Mouse (Mus musculus): Measurements from ENCODE around the gene Dagla. TPM values are rescaled to one million over a fixed set of nuclear protein-coding genes. Genes with fewer than 3 reads are reported as not detected.
A peak's percentile ranks its signal among the peaks of the same experiment; 100 is the strongest.

Dagla gene
- total RNA-seq, 2 experiments from 2014 or later, result not detected

DNA sequence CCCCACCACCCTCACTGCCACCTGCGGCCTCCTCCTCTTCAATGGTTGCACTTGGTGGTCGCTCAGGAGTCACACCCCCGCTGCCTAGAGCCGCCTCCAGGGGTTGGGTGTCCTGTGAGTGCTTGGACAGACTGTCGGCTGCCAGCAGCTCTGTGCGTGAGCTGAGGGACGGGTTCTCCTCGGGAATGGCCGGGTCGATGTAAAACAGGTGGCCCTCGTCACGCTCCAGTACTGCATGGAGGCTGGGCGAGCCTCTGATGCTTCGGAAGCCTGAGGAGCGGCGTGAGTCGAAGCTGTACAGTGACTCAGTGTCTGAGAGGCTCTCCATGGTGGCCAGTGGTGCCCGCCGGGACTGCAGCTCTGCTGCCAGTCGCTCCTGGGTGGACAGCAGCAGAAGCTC lies 56.5 kb downstream of the Dagla start:
- no peak for ATAC-seq (replicated peaks; ENCODE audit: low FRiP score, low TSS enrichment, poor library complexity, severe bottlenecking)

DNA sequence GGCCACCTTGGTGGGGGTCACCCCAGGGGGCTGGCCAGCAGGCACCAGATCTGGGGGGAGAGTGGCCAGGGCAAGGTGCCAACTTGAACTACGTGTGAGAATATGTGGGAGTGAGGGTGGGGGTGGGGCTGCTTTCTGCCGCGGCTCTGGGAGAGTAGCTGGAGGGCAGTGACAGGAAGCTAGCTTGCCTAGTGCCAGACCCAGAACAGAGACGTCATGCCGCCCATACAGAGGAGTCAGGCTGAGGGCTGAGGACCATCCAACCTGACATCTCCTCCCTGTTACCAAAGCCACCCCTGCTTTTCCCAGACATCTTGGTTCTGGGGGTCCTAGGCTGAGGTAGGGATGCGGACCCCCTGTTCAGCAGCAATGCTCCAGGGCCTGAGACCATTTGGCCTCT lies 57.5 kb downstream of the Dagla start:
- no peak for ATAC-seq (replicated peaks; ENCODE audit: low FRiP score, low TSS enrichment, poor library complexity, severe bottlenecking)

DNA sequence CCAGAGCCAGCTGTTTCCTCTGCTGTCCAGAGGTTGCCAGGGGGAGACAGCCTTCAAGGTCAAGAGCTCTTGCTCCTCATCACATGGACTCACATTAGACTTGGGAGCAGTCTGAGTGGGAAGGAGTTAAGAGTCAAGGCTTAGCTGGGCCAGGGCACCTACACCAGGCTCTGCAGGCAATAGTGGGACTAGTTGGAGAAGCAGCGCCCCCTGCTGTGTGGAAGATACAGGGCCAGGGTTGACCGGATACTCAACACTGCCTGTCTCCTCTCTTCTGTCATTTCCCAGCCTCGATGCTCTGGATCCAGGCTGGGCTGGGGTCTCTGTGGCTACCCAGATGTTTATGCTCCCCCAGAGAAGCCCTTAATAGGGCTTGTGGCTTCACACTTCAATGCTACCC lies 60.5 kb downstream of the Dagla start:
- 0 out of 2 replicates have a peak, but pooled peaks have one; percentile 32 for ATAC-seq (replicated peaks; ENCODE audit: low FRiP score, low TSS enrichment, poor library complexity, severe bottlenecking)

DNA sequence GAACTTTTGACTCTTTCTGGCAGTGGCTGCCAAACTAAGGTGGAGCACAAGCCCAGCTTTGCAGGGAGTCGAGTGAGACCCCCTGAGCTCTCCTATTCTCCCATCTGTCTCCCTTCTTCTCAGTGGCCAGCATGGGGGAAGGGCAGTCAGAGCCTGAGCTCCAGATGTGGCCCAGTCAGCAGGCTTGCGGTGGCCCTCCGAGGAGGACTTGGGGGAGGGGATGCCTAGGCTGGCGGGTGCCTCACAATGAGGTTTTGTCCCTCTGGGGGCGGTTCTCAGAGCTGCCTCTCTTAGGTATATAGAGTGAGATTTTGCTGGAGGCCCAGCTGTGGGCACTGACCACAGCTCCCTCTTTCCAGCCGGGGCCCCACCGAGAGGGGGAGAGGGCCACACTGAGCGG lies 61.8 kb downstream of the Dagla start:
- ATAC-seq (replicated peaks; ENCODE audit: low FRiP score, low TSS enrichment, poor library complexity, severe bottlenecking), result no peak

DNA sequence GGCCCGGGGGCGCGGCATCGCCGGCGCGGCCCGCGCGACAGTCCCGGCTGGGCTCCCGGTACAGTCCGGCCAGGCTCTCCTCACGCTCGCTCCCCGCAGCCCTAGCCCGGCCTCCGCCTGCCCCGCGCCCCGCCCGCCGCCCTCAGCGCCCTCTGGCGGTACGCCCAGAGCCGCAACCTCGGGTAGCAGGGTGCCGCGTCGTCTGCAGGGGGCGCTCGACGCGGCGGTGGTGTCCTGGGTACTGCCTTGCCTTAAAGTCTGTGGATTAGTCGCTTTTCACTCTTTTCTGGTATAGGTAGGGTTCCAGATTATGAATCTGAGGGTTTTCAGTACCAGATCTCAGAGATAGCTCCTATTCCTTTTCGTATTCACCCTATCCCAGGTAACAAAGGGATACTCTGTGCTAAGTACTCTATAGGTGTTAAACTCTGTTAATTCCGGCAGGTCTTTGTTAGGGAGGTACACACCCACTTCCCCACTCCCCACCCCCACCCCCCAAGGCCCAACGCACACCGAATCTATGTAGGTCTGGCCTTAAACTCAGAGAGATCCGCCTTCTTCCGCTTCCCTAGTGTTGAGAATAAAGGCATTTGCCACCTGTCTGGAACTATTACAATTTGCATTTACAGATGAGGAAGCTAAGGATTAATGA lies 63.9 kb downstream of the Dagla start, which contains the start of gene Myrf:
TSS of gene Myrf (minus strand) at position 95 of the 652 bp plus-strand sequence.
- peak; percentile 35 for ATAC-seq (replicated peaks; ENCODE audit: low FRiP score, low TSS enrichment, poor library complexity, severe bottlenecking)

DNA sequence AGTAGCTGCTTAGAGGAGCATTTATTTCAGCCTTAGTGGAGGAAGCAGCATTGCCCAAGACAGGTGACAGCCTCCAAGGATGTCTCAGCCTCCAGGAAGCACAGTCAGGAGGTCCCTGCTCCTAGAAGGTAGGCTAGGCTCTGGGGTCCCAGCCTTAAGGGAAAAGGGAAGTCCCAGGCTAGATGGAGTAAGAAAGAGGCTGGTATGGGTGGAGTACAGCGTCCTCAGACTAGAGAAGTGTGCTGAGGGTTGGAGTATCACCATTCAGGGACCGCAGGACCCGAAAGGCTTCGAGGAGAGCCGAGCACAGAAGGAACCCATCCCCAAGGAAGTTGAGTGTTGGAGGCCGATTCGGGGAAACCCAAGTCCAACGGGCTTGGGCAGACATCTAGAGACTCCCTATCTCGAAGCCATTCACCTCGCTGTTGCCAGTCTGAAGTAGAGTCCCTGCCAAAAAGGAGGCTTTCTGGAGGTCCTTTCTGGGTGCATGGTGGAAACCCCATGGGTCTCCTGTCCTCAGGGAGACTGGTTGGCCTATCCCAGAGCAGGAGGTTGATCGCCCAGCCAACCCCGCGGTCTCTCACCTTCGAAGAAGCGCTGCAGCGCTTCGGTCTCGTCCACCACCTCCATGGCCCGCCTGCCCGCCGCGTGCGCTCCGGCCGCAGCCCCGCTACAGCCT lies 64.6 kb downstream of the Dagla start:
- no peak for ATAC-seq (replicated peaks; ENCODE audit: low FRiP score, low TSS enrichment, poor library complexity, severe bottlenecking)

DNA sequence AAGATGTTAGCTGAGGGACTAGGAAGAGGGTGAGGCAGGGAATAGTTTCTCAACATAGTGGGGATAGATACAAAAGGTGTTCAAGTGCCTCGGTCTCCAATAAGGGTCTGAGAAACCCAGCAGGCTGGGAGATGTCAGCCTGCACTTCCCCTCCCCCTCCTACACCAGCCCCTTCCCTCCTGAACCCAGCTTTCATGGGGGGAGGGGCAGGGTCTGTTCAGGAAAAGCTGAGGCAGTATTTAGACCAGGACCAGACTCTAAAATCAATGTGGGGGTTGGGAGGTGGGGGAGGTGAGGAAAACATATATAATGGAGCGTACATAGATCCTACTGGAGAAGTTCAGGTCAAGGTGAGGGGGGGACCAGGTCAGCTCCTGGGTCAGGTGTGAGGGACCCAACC lies 65.3 kb downstream of the Dagla start:
- ATAC-seq (replicated peaks; ENCODE audit: low FRiP score, low TSS enrichment, poor library complexity, severe bottlenecking), result no peak

DNA sequence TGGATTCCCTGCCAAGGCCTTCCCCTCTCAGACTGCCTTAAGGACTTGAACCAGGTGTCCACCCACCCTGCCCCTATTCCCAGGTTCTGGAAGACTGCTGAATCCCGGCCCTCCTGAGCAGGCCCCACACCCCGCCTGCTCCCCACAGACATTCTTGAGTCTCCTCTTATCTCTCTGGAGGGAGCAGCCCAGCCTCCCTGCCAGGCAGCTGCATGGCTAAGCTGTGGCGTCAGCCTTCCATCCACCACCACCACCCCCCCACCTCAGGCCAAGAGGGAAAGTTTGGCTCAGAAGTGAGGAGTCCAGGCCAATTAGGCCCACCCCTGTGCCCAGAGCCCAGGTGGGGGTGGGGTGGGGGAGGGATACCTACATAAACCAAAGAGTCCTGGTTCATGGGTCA lies 66.2 kb downstream of the Dagla start:
- no peak; the same call in 1 of the 2 replicates for ATAC-seq (replicated peaks; ENCODE audit: low FRiP score, low TSS enrichment, poor library complexity, severe bottlenecking)

DNA sequence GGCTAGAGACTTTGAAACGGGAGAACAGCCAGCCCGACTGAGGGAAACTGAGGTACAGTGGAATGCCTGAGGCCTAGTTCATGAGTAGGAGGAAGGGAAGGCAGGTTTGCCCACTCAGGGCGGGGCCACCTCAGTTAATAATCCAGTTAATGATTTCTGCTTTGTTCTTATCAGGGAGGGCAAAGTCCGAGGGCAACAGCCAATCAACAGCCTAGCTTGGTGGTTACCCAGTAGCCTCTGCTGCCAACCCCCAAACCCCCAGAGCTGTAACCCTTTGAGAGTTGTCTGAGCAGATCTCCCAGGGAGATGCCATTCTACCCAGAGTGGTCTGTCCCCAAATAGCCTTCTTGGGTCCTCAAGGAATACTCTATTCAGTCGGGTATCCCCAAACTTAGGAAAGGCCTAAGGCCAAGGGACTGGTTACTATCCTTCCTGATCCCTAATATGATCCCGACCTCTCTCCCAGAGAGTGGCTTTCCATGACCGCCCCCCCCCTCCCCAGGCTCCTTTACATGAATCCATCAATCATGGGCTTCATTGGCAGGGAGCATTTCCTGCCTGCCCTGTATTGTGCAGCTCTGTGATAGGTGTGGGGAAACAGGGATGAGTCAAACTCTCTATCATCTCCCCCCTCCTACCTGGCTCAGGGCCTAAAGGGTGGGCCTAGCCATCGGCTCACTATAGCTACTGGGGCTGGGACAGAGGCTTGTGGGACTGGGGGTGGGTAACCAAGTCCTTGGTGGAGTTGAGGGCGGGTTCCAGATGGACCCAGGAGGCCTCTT lies 68.7 kb downstream of the Dagla start:
- no peak for ATAC-seq (replicated peaks; ENCODE audit: low FRiP score, low TSS enrichment, poor library complexity, severe bottlenecking)

DNA sequence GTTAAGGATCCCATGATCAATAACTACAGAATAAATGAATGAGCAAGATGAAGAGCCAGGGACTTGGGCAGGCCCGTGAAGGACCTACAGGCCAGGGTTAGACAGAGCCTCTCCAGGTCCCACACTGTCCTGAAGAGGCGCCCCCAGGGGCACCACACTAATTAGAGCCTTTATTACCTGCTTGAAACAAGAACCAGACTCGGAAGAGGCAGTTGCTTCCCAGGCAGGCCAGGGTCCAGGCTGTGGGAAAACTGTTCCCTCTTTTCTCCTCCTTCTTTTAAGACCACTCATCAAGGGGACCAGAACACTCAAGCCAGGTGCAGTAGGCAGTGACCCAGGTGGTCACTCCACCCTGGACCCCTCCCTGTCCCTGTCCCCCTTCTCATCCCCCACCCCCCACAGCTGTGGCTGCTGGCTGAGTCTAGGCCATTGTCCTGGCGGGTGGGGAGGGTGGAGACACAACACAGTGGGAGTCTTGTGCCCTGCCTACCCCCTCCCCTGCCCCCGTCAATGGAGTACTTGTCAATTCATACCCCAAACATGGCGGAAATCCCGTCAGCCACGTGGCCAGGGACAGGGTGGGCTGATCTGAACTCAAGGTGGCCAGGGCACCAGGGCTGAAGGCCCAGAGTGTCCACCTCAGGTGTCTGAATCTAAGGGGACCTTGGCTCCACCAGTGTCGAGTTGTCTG lies 72.2 kb downstream of the Dagla start:
- no peak for ATAC-seq (replicated peaks; ENCODE audit: low FRiP score, low TSS enrichment, poor library complexity, severe bottlenecking)

DNA sequence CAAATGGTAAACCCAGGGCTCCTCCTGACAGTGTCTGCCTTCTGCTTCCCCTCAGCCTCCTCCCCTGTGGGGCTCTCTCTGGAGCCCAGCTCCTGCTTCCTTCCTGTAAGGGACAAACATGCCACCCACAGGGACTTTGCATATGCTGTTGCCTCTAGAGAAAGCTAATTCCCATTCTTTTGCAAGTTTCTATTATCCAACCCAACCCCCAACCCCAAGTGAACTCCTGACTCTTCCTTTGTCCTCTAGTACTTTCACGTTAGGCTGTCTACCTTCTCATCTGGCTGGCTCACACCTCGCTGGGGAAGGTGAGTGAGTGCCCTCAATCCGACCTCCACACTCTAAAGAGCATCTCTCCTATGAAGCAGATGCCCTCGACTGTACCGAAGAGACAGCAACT lies 72.8 kb downstream of the Dagla start:
- ATAC-seq (replicated peaks; ENCODE audit: low FRiP score, low TSS enrichment, poor library complexity, severe bottlenecking), result no peak

DNA sequence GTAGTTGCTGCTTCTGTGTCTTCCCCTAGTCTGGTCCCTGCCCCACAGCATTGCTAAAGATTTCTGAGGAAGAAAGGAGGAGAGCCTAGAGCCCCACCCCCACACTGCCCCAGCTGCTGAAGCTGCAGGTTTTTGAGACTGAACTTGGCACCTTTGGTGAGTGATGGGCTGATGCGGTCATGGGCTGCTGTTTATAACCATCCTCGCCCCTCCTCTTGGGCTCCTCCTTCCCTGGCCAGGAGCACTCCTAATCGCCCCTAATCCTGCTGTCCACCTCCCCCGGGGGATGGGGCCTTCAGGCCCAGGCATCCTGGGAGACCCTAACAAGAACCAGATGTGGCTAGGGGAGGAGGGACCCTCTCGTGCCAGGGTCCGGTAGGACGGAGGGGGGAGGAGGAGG lies 73.7 kb downstream of the Dagla start:
- ATAC-seq (replicated peaks; ENCODE audit: low FRiP score, low TSS enrichment, poor library complexity, severe bottlenecking), result no peak

DNA sequence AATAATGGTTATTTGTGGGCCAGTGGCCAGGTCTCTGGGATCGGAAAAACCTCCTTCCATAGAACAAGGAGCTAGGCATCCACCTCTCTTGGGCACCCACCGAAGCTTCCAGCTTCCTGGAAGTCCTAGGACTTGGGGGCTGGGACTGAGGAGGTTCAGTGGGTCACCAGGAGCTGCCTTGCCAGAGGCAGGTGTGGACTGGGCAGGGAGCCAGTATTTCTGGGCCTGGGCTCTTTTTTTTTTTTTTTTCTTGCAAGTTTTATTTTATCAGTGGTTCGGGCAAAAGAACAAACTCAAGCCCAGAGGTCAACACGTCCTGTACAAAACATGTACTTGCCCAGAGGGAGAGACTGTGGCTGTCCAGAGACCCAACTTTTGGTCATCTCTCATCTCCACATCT lies 78.9 kb downstream of the Dagla start:
- no peak for ATAC-seq (replicated peaks; ENCODE audit: low FRiP score, low TSS enrichment, poor library complexity, severe bottlenecking)

DNA sequence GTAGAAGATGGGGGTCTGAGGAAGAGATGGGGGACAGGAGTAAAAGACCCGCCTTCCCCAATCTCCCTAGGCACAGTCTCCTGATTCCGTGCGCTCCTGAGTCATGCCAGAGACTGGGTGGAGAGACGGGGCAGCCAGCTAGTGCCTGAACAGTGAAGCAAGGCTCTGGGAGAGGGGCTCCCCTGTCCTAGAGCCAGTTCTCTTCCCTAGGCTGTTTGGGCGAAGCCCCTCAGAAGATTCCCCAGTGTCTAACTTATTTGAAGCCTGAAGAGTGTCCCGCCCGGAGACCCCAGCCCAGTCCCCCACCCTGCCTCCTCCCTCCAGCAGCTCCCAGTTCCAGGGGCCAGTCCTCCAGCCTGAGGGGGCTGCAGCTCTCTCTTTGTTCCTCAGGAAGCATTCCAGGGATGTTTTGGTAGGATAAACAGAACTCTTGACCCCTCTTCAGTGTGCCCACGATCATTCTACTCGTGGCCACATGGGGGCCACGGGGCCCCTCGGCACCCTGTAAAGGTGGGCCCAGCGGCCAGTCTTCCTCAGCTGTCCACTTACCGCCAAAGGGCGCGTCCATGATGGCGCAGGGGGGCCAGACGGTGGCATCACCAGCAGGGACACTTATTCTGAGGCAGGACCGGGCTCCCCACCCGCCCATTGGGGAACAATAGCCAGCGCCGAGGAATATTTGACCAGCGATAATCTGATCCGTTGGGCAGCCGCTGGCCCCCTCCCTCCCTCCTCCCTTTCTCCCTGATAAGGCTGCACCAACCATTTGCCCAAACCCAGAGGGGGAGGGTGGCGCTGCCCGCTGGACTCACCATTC lies 79.8 kb downstream of the Dagla start:
- no peak for ATAC-seq (replicated peaks; ENCODE audit: low FRiP score, low TSS enrichment, poor library complexity, severe bottlenecking)

DNA sequence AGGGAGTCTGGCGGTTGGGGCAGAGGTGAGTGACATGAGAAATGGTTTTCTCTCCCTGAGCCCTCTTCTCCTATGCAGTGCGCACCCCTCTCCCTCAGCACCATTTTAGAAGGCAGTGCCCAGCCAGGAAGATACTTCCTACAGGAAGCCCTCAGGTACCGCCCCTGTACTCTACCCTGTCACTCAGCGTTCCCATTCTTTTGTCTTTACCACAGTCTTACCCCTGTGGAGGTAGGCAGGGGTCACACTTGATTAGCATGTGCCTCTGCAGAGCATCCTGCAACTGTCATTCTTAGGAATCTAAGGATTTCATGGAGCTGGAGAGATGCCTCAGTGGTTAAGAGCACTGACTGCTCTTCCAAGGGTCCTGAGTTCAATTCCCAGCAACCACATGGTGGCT lies 81.1 kb downstream of the Dagla start:
- no peak for ATAC-seq (replicated peaks; ENCODE audit: low FRiP score, low TSS enrichment, poor library complexity, severe bottlenecking)

DNA sequence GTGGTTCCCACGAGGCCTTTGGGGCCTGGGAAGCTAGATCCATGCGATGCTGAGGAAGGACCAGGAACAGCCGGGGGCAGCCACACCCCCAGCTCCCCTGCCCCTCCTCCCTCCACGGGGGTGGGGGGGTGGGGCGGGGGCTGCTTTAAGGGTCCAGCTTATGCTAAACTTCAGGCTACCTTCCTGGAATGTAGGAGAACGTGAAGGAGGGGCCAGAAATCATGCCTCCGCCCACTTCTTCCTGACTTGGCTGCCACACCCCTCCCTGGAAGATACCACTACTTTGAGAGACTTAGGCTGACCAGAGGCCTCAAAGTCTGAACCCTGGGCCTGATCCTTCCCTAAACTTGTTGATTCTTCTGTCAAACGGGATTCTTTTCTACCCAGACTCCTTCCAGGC lies 82.0 kb downstream of the Dagla start:
- ATAC-seq (replicated peaks; ENCODE audit: low FRiP score, low TSS enrichment, poor library complexity, severe bottlenecking), result 0 out of 2 replicates have a peak, but pooled peaks have one; percentile 20

DNA sequence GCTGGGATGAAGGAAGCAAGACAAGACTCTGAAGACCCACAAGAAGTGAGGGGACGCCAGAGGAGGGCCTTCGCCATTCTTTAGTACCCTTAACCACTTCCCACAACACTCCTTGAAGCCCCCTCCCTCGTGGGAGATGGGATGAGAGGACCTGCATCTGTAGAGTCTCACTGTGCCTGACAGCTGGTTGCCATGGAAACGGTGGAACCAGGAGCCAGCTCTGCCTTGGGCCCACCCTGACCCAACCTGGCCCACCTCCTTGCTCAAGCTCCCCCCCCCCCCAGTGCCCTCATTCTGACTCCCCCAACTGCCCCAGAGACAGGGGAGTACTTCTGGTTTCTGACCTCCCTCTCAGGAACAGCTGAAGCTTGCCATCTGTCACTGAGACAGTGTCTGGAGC lies 83.1 kb downstream of the Dagla start:
- no peak for ATAC-seq (replicated peaks; ENCODE audit: low FRiP score, low TSS enrichment, poor library complexity, severe bottlenecking)

DNA sequence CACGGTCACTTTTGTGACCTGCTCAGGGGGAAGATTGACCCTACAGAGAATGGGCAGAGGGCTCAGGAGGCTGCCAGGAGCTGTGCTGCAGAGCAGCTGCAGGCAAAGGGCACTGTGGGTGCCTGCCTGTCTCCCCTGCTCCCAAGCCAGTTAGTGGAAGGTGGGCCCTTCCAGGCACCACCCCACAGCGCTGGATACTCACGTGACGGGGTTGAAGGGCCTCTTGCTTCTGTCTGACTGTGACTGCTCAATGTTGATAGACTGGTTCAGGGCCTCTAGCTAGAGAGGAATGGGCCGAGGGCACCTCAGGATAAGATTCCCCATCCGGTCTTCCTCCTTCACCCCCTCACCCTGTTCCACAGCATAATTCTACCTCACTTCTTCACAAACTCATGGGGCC lies 85.1 kb downstream of the Dagla start:
- ATAC-seq (replicated peaks; ENCODE audit: low FRiP score, low TSS enrichment, poor library complexity, severe bottlenecking), result no peak

DNA sequence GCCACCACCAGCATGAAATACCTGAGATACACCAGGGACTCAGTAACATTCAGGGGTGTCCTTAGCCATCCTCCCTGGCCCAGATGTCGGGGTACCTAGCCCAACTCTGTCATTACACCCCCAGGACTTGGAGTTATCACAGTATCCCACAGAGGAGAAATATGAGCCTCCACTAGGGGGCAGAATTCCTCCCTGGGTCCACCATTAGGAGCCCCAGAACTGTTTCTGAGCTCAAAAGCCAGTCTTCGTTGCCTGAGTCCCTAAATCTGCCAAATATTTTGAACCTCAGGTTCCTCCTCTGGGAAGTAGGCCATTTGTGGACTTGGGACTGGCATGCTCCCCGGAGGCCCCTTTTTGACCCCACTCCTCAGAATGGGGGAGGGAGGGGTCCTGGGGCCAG lies 85.6 kb downstream of the Dagla start:
- ATAC-seq (replicated peaks; ENCODE audit: low FRiP score, low TSS enrichment, poor library complexity, severe bottlenecking), result 0 out of 2 replicates have a peak, but pooled peaks have one; percentile 29
